Mouse (Mus musculus): Measurements from ENCODE around the gene Olfr584. TPM values are rescaled to one million over a fixed set of nuclear protein-coding genes. Genes with fewer than 3 reads are reported as not detected.

Olfr584 gene
- not detected in 4 replicates for total RNA-seq (2023; ENCODE audit: inconsistent age)

DNA sequence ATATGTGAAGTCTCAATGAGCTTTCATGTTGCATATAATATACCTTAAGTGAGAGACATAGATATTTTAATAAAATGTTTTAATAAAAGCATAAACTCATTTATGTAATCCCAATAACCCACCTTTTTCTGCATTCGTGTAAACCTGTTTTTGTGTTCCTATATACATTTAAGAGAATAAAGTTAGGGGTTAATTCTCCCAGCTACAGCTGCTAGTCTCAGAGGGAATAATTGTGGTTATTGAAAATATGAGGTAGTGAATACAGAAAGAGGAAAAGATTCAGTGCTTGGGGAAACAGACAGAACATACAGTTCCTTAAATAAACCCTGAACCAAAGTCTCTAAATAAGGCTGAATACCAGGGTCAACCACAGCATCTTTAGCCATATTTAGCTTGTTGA lies at the start of gene Olfr584:
TSS of gene Olfr584 (plus strand) at position 301 of the 400 bp plus-strand sequence.

GRCm38 (mm10) chr7:103037724-103038123 lies 44.0 kb upstream of the Olfr584 start, which contains the start of gene Olfr582:
Olfr582 (plus strand) TSS chr7:103038024.

GRCm38 (mm10) chr7:103051000-103051399 lies 30.7 kb upstream of the Olfr584 start, which contains the start of gene Olfr583:
Olfr583 (plus strand) TSS chr7:103051300.

GRCm38 (mm10) chr7:103097420-103097819 lies 15.7 kb downstream of the Olfr584 start, which contains the start of gene Olfr585:
Olfr585 (plus strand) TSS chr7:103097720.

DNA sequence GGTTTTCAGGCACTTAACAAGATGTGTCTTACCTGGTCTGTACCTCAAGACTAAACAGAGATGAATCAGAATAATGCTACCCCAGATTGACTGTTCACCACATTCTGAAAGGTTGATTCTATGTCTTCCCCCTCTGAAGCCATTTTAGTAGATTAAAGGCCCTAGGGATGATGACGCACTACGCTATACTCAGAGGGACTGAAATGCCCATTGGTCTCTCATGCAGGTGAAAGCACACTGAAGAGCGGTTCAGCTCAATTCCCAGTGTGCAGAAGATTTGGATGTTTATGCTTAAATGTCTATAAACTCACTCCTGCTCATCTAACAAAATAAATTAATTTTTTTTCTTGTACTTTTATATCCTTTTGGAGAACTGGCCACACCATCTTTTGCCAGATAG lies 43.9 kb downstream of the Olfr584 start, which contains the start of gene Olfr586:
TSS of gene Olfr586 (minus strand) at position 101 of the 400 bp plus-strand sequence.

Other genes with a start within 250 kb of the Olfr584 start
- not detected in 4 replicates for gene Olfr566, start 223.1 kb upstream of the Olfr584 start, total RNA-seq (2023; ENCODE audit: inconsistent age)
- not detected in 4 replicates for gene Olfr568, start 204.8 kb upstream of the Olfr584 start, total RNA-seq (2023; ENCODE audit: inconsistent age)
- not detected in 4 replicates for gene Olfr569, start 191.0 kb upstream of the Olfr584 start, total RNA-seq (2023; ENCODE audit: inconsistent age)
- not detected in 4 replicates for gene Olfr570, start 187.3 kb upstream of the Olfr584 start, total RNA-seq (2023; ENCODE audit: inconsistent age)
- 0.10 to 0.19 TPM in 2 of 4 replicates, not detected in the others for gene Olfr571, start 164.3 kb upstream of the Olfr584 start, total RNA-seq (2023; ENCODE audit: inconsistent age)
- not detected in 4 replicates for gene Olfr572, start 157.5 kb upstream of the Olfr584 start, total RNA-seq (2023; ENCODE audit: inconsistent age)
- gene Olfr573-ps1, start 139.3 kb upstream of the Olfr584 start, total RNA-seq (2023; ENCODE audit: inconsistent age) = not detected in 4 replicates
- not detected in 4 replicates for gene Olfr574, start 133.4 kb upstream of the Olfr584 start, total RNA-seq (2023; ENCODE audit: inconsistent age)
- gene Olfr575, start 123.1 kb upstream of the Olfr584 start, total RNA-seq (2023; ENCODE audit: inconsistent age) = not detected in 4 replicates
- not detected in 4 replicates for gene Olfr576, start 119.2 kb upstream of the Olfr584 start, total RNA-seq (2023; ENCODE audit: inconsistent age)
- gene Olfr577, start 105.9 kb upstream of the Olfr584 start, total RNA-seq (2023; ENCODE audit: inconsistent age) = not detected in 4 replicates
- not detected in 4 replicates for gene Olfr578, start 92.6 kb upstream of the Olfr584 start, total RNA-seq (2023; ENCODE audit: inconsistent age)
- gene Olfr582, start 43.9 kb upstream of the Olfr584 start, total RNA-seq (2023; ENCODE audit: inconsistent age) = not detected in 4 replicates
- not detected in 4 replicates for gene Olfr583, start 30.6 kb upstream of the Olfr584 start, total RNA-seq (2023; ENCODE audit: inconsistent age)
- gene Olfr585, start 15.8 kb downstream of the Olfr584 start, total RNA-seq (2023; ENCODE audit: inconsistent age) = not detected in 4 replicates
- gene Olfr586, start 43.8 kb downstream of the Olfr584 start, total RNA-seq (2023; ENCODE audit: inconsistent age) = not detected in 4 replicates
- gene Olfr588-ps1, start 59.0 kb downstream of the Olfr584 start, total RNA-seq (2023; ENCODE audit: inconsistent age) = not detected in 4 replicates
- not detected in 4 replicates for gene Olfr589, start 74.5 kb downstream of the Olfr584 start, total RNA-seq (2023; ENCODE audit: inconsistent age)
- gene Olfr591, start 96.5 kb downstream of the Olfr584 start, total RNA-seq (2023; ENCODE audit: inconsistent age) = not detected in 4 replicates
- gene Olfr592, start 102.9 kb downstream of the Olfr584 start, total RNA-seq (2023; ENCODE audit: inconsistent age) = not detected in 4 replicates
- gene Olfr593, start 130.0 kb downstream of the Olfr584 start, total RNA-seq (2023; ENCODE audit: inconsistent age) = not detected in 4 replicates
- gene Olfr594, start 135.1 kb downstream of the Olfr584 start, total RNA-seq (2023; ENCODE audit: inconsistent age) = not detected in 4 replicates
- gene Usp17ld, start 170.6 kb downstream of the Olfr584 start, total RNA-seq (2023; ENCODE audit: inconsistent age) = not detected in 4 replicates
- not detected in 4 replicates for gene Olfr596, start 223.8 kb downstream of the Olfr584 start, total RNA-seq (2023; ENCODE audit: inconsistent age)
- not detected in 4 replicates for gene Olfr597, start 234.4 kb downstream of the Olfr584 start, total RNA-seq (2023; ENCODE audit: inconsistent age)
- gene Olfr598, start 241.7 kb downstream of the Olfr584 start, total RNA-seq (2023; ENCODE audit: inconsistent age) = not detected in 4 replicates